Mouse (Mus musculus) kidney, adult 2 months (tissue): ENCODE data around the gene Cdk6.

Experiments
- CTCF ChIP-seq: fragments of 200-500 bp; conservative IDR thresholded peaks from 2 replicates; pipeline ENCODE4 v1.5.1; 2011; ENCODE audit warnings: low read depth, mild to moderate bottlenecking, control low read depth, low read length, moderate library complexity, mixed read lengths; ENCODE audit not compliant: insufficient read depth, insufficient read length
- POLR2A ChIP-seq: fragments of 200-500 bp; IDR thresholded peaks from one replicate; pipeline ENCODE4 v1.6.1; 2011; ENCODE audit warnings: low read depth, low read length, control low read depth

- TF ChIP-seq CTCF (no peak), POLR2A (no peak)
Measured at GRCm38 (mm10) chr5:3369317-3369716, 28.0 kb downstream of the Cdk6 start.
